Mouse (Mus musculus) MN1 (cell line): Measurements from ENCODE around the gene Megf11.

Experiments
- DNase-seq: peaks from one replicate; pipeline ENCODE4 v3.0.0-alpha.2; 2016; ENCODE audit warnings: low spot score

The Megf11 gene

GRCm38 (mm10) chr9:64385511-64386465 is at the start of gene Megf11:
TSS of gene Megf11 (plus strand) at chr9:64385626.
- DNase-seq: peak; percentile 27

- DNase-seq: no peak
Measured at GRCm38 (mm10) chr9:64335825-64336224, 49.6 kb upstream of the Megf11 start.

GRCm38 (mm10) chr9:64339361-64339760 is 46.1 kb upstream of the Megf11 start:
- DNase-seq: no peak

- peak; percentile 77 for DNase-seq
Measured at GRCm38 (mm10) chr9:64340351-64341253, 44.8 kb upstream of the Megf11 start.

- no peak for DNase-seq
Measured at GRCm38 (mm10) chr9:64341254-64341566, 44.2 kb upstream of the Megf11 start, which contains the start of gene Dis3l. TSS of gene Dis3l (minus strand) at chr9:64341288.

GRCm38 (mm10) chr9:64341671-64342070 is 43.8 kb upstream of the Megf11 start:
- DNase-seq: no peak

GRCm38 (mm10) chr9:64343656-64344055 is 41.8 kb upstream of the Megf11 start:
- DNase-seq: no peak

- no peak for DNase-seq
Measured at GRCm38 (mm10) chr9:64345931-64346330, 39.5 kb upstream of the Megf11 start.

- DNase-seq: peak; percentile 47
Measured at GRCm38 (mm10) chr9:64347377-64347776, 38.0 kb upstream of the Megf11 start.

GRCm38 (mm10) chr9:64349490-64349889 is 35.9 kb upstream of the Megf11 start:
- DNase-seq: peak; percentile 34

GRCm38 (mm10) chr9:64351191-64351590 is 34.2 kb upstream of the Megf11 start:
- no peak for DNase-seq

GRCm38 (mm10) chr9:64355627-64356026 is 29.8 kb upstream of the Megf11 start:
- no peak for DNase-seq

GRCm38 (mm10) chr9:64361231-64361950 is 24.0 kb upstream of the Megf11 start:
- DNase-seq: no peak

GRCm38 (mm10) chr9:64369871-64370270 is 15.6 kb upstream of the Megf11 start:
- DNase-seq: peak; percentile 84

- DNase-seq: no peak
Measured at GRCm38 (mm10) chr9:64371305-64371819, 14.1 kb upstream of the Megf11 start.

GRCm38 (mm10) chr9:64376380-64376779 is 9.0 kb upstream of the Megf11 start:
- DNase-seq: no peak

GRCm38 (mm10) chr9:64383021-64383788 is 2.2 kb upstream of the Megf11 start:
- DNase-seq: peak; percentile 60

GRCm38 (mm10) chr9:64386466-64387211 is 1.2 kb downstream of the Megf11 start:
- DNase-seq: no peak

- no peak for DNase-seq
Measured at GRCm38 (mm10) chr9:64389576-64390292, 4.3 kb downstream of the Megf11 start.
